Mouse (Mus musculus): ENCODE measurements at regions not wholly inside any gene's neighbourhood (a gene's known extent, or its start where the extent isn't known, plus 50 kb on each side); places are given as distances from the start of the nearest gene placed in this dataset.

DNA sequence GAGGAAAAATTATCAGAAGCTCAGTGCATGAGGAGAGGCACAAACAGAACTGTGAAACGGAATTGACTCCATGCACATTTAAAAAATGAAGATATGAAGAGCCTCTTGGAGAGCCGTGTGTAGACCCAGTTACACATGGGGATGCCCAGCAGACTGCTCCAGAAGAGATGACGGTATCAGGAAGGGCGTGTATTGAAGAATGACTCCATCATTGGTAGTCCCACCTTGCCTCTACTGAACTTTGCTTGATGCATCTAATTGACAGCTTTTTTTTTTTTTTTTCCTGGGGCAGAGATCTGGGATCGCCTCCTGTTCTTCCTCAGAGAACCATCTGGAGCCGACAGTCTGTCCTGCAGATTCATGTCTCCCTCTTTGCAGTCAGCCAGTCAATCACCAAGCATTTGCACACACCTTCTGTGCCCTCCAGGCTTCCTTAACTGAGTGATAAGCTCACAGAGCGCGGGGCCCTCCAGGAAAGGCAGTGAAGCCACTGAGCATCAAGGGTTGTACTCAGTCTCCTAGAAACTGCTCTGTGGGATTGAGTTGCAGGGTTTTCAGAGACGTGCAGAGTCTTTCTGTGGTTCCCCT, 57.6 kb upstream of the D1Pas1 start:
- H3K9ac ChIP-seq = no peak overlapping the region
- no peak overlapping the region for H3K27ac ChIP-seq
- ATAC-seq (ENCODE audit: insufficient number of reproducible peaks, low FRiP score, low TSS enrichment, low read depth) = no peak
- H3K4me1 ChIP-seq = no peaks in the 10 kb centered on the region
- H3K4me3 ChIP-seq = no peak overlapping the region
- H3K9me3 ChIP-seq = no peaks in the 10 kb centered on the region
- no peak overlapping the region for H3K4me2 ChIP-seq
- 72% methylated on average over 9 of the region's 9 CpGs for WGBS
- no peaks in the 10 kb centered on the region for H3K36me3 ChIP-seq
- no peaks in the 10 kb centered on the region for H3K27me3 ChIP-seq

DNA sequence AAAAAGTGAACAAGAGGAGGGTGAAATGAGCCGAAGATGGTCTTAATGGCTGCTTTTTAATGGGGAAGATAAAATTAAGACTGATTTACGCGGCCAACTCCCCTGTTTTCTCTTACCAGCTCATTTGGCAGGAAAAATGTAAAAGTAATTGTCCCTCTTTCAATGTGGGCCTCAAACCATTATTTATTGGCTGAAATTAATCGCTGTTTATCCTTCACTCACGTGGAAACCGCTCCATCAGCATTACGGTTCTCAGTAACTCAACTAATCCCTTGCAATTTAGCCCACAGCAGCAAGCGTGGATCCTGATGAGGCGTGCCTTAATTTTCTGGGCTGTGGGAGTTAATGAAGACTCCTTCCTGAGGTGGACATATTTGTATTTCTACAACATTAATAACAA, 58.1 kb upstream of the D1Pas1 start:
- Histone ChIP-seq H3K27ac (no peak overlapping the region), H3K4me1 (no peaks in the 10 kb centered on the region), H3K4me2 (no peak overlapping the region), H3K4me3 (no peak overlapping the region), H3K36me3 (no peaks in the 10 kb centered on the region), H3K9ac (no peak overlapping the region), H3K9me3 (no peaks in the 10 kb centered on the region), H3K27me3 (no peaks in the 10 kb centered on the region)
- no peak for ATAC-seq (ENCODE audit: insufficient number of reproducible peaks, low FRiP score, low TSS enrichment, low read depth)
- 63% methylated on average over 9 of the region's 9 CpGs for WGBS

DNA sequence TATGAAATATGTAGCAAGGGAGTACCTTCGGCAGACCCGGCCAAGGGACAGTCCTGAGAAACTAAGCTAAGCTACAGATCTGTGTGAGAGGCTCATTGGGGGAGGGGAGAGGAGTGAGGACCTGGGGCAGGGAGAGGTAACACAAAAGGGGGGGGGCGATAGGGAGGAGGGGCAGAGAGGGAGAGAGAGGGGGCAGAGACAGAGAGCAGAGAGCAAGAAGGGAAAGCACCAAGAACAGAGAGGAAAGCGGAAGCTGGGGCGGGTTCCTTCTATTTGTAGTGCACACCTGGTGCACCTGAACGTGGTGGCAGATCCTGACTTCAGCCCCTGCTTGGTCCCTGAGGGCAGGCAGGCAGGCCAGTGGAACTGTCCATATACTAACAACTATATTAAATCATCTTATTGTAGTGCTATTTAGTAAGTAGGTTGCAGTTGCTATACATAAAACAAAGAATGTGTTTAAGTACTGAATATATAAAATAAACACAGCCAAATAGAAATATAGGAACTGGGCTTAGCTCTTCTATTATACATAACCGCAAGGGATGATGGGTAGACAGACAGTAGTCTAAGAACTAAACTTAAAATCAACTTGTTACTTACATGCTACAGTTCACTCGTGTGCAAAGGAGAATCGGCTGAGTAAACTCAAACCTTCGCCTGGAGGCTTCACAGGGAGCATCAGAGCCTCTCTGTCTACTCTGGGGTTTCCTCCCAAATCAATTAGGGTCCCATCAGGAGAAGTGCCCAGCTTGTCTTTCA, 59.6 kb upstream of the D1Pas1 start:
- no peaks in the 10 kb centered on the region for H3K9me3 ChIP-seq
- no peak for ATAC-seq (ENCODE audit: insufficient number of reproducible peaks, low FRiP score, low TSS enrichment, low read depth)
- no peak overlapping the region for H3K27ac ChIP-seq
- no peak overlapping the region for H3K4me3 ChIP-seq
- H3K36me3 ChIP-seq = no peaks in the 10 kb centered on the region
- no peak overlapping the region for H3K4me2 ChIP-seq
- H3K4me1 ChIP-seq = no peaks in the 10 kb centered on the region
- no peak overlapping the region for H3K9ac ChIP-seq
- WGBS = 76% methylated on average over 9 of the region's 10 CpGs
- no peaks in the 10 kb centered on the region for H3K27me3 ChIP-seq

DNA sequence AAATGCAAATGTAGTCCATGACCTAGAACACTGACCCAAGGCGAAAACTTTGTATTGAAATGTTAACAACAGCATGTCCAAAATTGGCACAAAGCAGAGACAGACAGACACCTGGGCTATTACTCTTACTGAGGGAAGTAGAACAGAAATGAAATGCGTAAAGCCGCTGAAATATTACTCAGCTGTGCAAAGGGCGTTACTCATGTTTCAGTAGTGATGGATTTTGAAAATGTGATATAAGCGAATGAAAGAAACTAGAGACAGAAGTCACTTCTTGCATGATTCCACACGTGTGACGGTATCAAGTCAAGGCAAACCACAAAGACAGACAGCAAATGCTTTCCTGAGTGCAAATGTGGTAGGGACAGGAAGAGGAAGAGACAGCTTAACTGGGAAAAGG, 61.3 kb upstream of the D1Pas1 start:
- no peaks in the 10 kb centered on the region for H3K9me3 ChIP-seq
- no peaks in the 10 kb centered on the region for H3K36me3 ChIP-seq
- H3K9ac ChIP-seq = no peak overlapping the region
- no peak for ATAC-seq (ENCODE audit: insufficient number of reproducible peaks, low FRiP score, low TSS enrichment, low read depth)
- H3K4me1 ChIP-seq = no peaks in the 10 kb centered on the region
- no peaks in the 10 kb centered on the region for H3K27me3 ChIP-seq
- no peak overlapping the region for H3K4me2 ChIP-seq
- 90% methylated on average over 7 of the region's 7 CpGs for WGBS
- H3K27ac ChIP-seq = no peak overlapping the region
- H3K4me3 ChIP-seq = no peak overlapping the region

DNA sequence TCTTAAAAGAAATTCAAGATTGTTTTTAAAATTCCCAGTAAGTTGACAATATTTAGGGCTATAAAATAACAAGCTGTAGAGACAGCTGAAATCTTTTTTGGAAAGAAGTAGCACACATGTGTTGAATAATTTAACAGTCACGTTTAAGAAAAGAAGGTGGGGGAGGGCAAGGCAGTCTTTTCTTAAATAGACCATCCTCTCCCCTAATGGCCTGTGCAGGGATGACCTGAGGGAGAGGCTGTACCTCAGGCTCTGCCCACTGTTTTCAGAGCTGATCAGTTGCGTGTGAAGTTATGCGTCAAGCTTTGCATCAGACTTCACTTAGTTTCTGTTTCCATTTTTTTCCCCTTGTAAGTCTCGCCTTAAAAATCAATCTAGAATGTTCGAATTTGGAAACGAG, 65.7 kb upstream of the D1Pas1 start:
- Histone ChIP-seq H3K27ac (no peak overlapping the region), H3K36me3 (no peaks in the 10 kb centered on the region), H3K9ac (no peak overlapping the region), H3K4me2 (0 out of 2 replicates have a peak overlapping the region, but pooled peaks have one; percentile 7), H3K9me3 (no peaks in the 10 kb centered on the region), H3K4me1 (no peaks in the 10 kb centered on the region), H3K4me3 (no peak overlapping the region), H3K27me3 (no peaks in the 10 kb centered on the region)
- ATAC-seq (ENCODE audit: insufficient number of reproducible peaks, low FRiP score, low TSS enrichment, low read depth) = no peak
- 48% methylated on average over 6 of the region's 6 CpGs for WGBS

DNA sequence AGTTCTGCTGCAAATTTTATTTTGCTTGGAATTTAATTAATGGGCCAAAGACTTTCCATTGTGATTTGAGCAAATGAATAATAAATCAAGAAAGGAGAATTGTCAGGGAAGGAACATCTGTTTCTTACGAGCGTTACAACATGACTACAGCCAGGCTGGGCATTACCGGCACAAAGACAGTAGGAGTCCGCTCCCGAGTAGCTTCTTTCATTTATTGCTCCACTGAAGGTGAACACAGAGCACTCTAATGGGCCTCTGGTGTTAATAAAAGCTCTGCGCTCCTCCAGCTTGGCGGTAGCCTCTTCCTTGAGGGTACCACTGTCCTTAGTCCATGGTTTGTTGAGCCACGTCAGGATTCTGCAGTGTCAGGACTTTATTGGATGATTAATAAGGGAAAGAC, 69.0 kb upstream of the D1Pas1 start:
- 40% methylated on average over 8 of the region's 8 CpGs for WGBS
- no peak overlapping the region for H3K9ac ChIP-seq
- no peak overlapping the region for H3K4me3 ChIP-seq
- no peak for ATAC-seq (ENCODE audit: insufficient number of reproducible peaks, low FRiP score, low TSS enrichment, low read depth)
- no peaks in the 10 kb centered on the region for H3K36me3 ChIP-seq
- H3K27ac ChIP-seq = no peak overlapping the region
- H3K4me1 ChIP-seq = no peaks in the 10 kb centered on the region
- H3K9me3 ChIP-seq = no peaks in the 10 kb centered on the region
- H3K4me2 ChIP-seq = no peak overlapping the region
- H3K27me3 ChIP-seq = no peaks in the 10 kb centered on the region

DNA sequence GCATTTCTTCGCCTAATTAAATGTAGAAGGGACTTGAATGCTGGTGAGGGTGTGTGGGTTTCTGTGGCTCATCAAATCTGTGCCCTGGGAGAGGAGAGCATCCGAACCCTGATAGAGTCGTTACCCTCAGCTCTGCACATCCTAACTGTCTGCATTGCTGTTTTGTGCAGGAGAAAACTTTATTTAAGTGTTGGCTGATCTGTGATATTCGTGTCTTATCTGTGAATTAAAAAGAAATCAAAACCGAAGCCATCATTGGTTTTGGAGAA, 77.7 kb upstream of the D1Pas1 start:
- H3K4me2 ChIP-seq = no peak overlapping the region
- ATAC-seq (ENCODE audit: insufficient number of reproducible peaks, low FRiP score, low TSS enrichment, low read depth) = no peak
- peaks cover 5% of the 10 kb centered on the region; the same call in 1 of the 2 replicates for H3K4me1 ChIP-seq
- H3K36me3 ChIP-seq = no peaks in the 10 kb centered on the region
- no peaks in the 10 kb centered on the region for H3K27me3 ChIP-seq
- H3K4me3 ChIP-seq = no peak overlapping the region
- WGBS = 58% methylated on average over 5 of the region's 5 CpGs
- no peak overlapping the region for H3K9ac ChIP-seq
- H3K27ac ChIP-seq = no peak overlapping the region
- H3K9me3 ChIP-seq = no peaks in the 10 kb centered on the region

DNA sequence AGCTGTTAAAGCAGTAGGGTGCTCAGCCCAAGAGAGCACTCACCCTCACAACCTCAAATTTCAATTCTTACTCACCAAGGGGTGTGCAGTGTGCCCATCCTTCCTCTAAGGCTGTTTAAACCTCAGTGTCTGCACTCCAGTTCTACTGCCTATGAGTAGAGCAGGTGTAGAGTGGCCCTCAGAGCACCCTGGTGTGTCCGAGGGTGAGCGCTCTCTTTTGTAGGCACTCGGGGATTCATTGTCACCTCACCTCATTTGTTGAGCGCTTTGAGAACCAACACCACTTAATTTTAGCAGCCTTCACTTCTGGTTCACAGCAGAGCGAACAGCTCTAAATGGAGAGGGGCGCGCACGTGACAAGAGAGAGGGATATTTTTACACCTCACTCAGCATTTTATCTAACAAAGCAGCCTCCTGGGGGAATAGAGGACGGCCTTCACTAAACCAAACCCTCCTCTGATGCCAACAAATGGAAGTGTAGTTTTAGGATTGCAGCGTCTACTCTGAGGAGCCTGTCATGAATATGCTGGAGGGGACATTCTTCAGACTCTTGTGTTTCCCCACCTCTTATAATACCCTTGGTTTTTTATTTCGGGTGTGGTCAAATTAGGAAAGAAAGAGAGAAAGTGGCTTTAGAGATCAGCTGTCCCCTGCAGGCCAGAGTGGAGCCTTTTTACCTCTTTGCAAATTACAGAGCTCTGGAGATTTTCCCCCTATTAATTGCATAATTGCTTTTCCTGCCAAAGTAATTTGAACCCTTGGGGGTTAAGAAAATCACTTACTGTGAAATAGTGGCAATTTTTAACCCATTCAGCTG, 78.2 kb upstream of the D1Pas1 start:
- Histone ChIP-seq H3K4me3 (no peak overlapping the region), H3K9me3 (no peaks in the 10 kb centered on the region), H3K36me3 (no peaks in the 10 kb centered on the region), H3K4me1 (peaks cover 5% of the 10 kb centered on the region; the same call in 1 of the 2 replicates), H3K4me2 (no peak overlapping the region), H3K27me3 (no peaks in the 10 kb centered on the region), H3K27ac (no peak overlapping the region), H3K9ac (no peak overlapping the region)
- no peak for ATAC-seq (ENCODE audit: insufficient number of reproducible peaks, low FRiP score, low TSS enrichment, low read depth)
- 52% methylated on average over 11 of the region's 11 CpGs for WGBS

DNA sequence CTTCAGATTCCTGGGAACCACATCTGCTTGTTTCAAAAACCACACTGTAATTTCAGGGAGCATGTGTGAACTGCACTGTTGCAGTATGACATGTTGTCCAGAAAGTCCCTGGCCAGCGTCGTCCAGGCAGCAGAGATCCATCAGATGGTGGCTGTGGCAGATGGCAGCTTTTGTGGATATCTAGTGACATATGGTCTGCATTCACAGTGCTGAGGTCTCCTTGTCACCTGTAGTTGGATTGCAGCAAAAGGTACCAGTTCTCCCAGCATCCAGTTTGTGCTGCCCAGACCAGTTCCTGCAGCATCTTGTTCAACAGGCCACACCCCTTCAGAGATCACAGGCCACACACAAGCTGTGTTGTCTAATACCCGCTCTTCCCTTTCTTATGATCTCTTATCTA, 80.1 kb upstream of the D1Pas1 start:
- 68% methylated on average over 3 of the region's 3 CpGs for WGBS
- Histone ChIP-seq H3K9ac (no peak overlapping the region), H3K4me2 (no peak overlapping the region), H3K4me1 (peaks cover 5% of the 10 kb centered on the region; the same call in 1 of the 2 replicates), H3K9me3 (no peaks in the 10 kb centered on the region), H3K4me3 (no peak overlapping the region), H3K36me3 (no peaks in the 10 kb centered on the region), H3K27me3 (no peaks in the 10 kb centered on the region), H3K27ac (no peak overlapping the region)
- ATAC-seq (ENCODE audit: insufficient number of reproducible peaks, low FRiP score, low TSS enrichment, low read depth) = no peak

DNA sequence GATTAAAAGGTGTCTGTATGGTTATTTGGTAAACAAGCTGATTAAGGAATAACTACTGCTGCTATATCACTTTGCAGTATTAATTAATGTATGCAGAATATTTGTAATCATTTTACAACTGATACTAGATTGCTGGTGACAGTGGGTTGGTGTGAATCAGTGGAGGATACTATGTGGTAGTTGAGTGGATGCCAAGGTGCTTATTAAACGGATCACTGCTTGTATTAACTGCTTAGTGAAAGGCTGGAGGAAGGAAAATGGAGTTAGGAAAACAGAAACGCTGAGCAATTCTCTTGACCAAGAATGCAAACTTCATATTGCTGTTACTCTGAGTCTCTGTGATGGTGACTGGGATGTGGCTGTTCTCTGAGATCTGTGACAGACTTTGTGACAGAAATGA, 86.8 kb upstream of the D1Pas1 start:
- Histone ChIP-seq H3K27me3 (no peaks in the 10 kb centered on the region), H3K4me3 (no peak overlapping the region), H3K4me2 (no peak overlapping the region), H3K4me1 (no peaks in the 10 kb centered on the region), H3K9me3 (no peaks in the 10 kb centered on the region), H3K9ac (no peak overlapping the region), H3K27ac (no peak overlapping the region), H3K36me3 (no peaks in the 10 kb centered on the region)
- no peak for ATAC-seq (ENCODE audit: insufficient number of reproducible peaks, low FRiP score, low TSS enrichment, low read depth)
- WGBS = 65% methylated on average over 2 of the region's 2 CpGs

DNA sequence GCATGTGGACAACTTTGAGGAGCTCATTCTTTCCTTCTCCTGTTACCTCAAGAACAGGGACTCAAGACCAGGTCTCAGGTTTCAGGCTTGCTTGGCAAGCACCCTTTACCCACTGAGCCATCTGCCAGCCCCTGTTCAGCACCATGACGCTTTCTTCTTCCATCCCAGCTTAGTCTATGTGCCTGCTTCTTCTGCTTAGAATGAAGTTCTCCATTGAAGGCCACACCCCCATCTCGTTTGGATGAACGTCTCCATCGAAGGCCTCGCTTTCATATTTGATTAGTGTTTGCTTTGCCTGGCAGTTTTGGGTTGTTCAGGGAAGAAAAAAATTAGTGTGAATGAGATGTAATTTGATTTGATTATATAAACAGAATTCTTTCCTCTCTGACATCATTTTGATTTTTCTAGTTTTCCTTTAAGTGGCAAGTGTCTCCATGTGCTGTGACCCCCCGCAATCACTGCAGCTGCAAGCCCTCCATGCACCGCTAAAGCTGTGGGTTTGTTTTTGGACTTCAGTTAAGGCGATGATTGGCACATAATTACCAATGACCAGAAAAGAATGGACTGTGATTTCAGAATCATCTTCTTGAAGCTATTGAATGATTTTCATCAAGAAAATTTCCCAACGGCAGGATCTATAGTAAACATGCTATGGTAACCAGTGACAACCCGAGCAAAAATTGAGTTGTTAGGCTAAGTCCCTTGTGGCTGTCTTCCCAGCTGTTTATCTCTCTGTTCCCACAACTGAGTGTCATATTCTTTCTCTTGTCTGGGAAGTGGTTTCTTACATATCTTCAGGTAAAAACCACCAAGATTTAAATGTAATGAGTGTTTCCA, 106.4 kb upstream of the D1Pas1 start:
- no peaks in the 10 kb centered on the region for H3K27me3 ChIP-seq
- no peak overlapping the region for H3K27ac ChIP-seq
- no peak for ATAC-seq (ENCODE audit: insufficient number of reproducible peaks, low FRiP score, low TSS enrichment, low read depth)
- no peak overlapping the region for H3K4me3 ChIP-seq
- 83% methylated on average over 10 of the region's 10 CpGs for WGBS
- H3K36me3 ChIP-seq = no peaks in the 10 kb centered on the region
- H3K4me1 ChIP-seq = no peaks in the 10 kb centered on the region
- H3K4me2 ChIP-seq = no peak overlapping the region
- no peaks in the 10 kb centered on the region for H3K9me3 ChIP-seq
- no peak overlapping the region for H3K9ac ChIP-seq

DNA sequence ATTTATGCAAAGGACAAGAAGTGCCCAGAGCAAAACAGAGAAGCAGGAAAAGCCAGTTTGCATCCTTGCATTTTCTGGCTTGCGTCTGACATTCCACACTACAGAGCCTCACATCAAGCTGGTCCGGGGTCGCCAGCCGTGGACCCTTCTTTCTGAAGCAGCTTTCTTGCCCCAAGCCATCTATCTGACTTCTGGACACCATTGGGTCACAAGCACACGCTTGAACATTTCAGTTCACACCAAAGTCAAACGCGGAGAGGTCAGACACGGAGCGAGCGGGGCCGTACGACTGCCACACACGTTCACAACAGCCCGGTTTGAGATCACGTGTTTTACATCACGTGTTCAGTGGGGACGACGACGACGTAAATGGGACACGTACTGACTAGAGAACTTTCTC, 108.9 kb upstream of the D1Pas1 start:
- Histone ChIP-seq H3K9me3 (no peaks in the 10 kb centered on the region), H3K36me3 (no peaks in the 10 kb centered on the region), H3K4me3 (no peak overlapping the region), H3K27me3 (no peaks in the 10 kb centered on the region), H3K9ac (no peak overlapping the region), H3K4me1 (no peaks in the 10 kb centered on the region), H3K4me2 (no peak overlapping the region), H3K27ac (no peak overlapping the region)
- WGBS = 85% methylated on average over 21 of the region's 21 CpGs
- no peak for ATAC-seq (ENCODE audit: insufficient number of reproducible peaks, low FRiP score, low TSS enrichment, low read depth)

Data from limb, embryonic 15.5 days (tissue).